Mouse (Mus musculus) midbrain, embryonic 10.5 days (tissue): Measurements from ENCODE around the gene Usp49. TPM values are rescaled to one million over a fixed set of nuclear protein-coding genes. Genes with fewer than 3 reads are reported as not detected.
A peak's percentile ranks its signal among the peaks of the same experiment; 100 is the strongest.

Source experiments
- DNase-seq: peaks from one replicate; pipeline ENCODE4 v3.0.0-alpha.2; 2017; ENCODE audit warnings: low spot score
- H3K27ac ChIP-seq: fragments of 300-500 bp; sonication (generic); replicated peaks from 2 replicates; pipeline ENCODE4 v1.5.1; 2016; ENCODE audit warnings: mild to moderate bottlenecking
- H3K27me3 ChIP-seq: fragments of 300-500 bp; sonication (generic); 2 replicates; pipeline ENCODE4 v1.6.1; 2016; ENCODE audit warnings: low read depth, mild to moderate bottlenecking; ENCODE audit not compliant: poor library complexity, severe bottlenecking
- H3K36me3 ChIP-seq: fragments of 300-500 bp; sonication (generic); 2 replicates; pipeline ENCODE4 v1.6.1; 2016; ENCODE audit warnings: mild to moderate bottlenecking, moderate library complexity
- H3K4me1 ChIP-seq: fragments of 300-500 bp; sonication (generic); 2 replicates; pipeline ENCODE4 v1.6.1; 2016
- H3K4me3 ChIP-seq: fragments of 300-500 bp; sonication (generic); 2 replicates; pipeline ENCODE4 v1.5.1; 2016; ENCODE audit warnings: mild to moderate bottlenecking, moderate library complexity
- H3K9me3 ChIP-seq: fragments of 300-500 bp; sonication (generic); replicated peaks from 2 replicates; pipeline ENCODE4 v1.6.1; 2016; ENCODE audit warnings: mild to moderate bottlenecking
- WGBS: fragments of 180-500 bp; shearing (Covaris S2); methylation state at CpG from one replicate; pipeline ENCODE4 v1.1.7; 2016; 5-methylcytosine and 5-hydroxymethylcytosine counted together
- polyA plus RNA-seq: library from polyadenylated mRNA; unstranded; fragments of >200 nt; fragmentation: Nextera tagmentation; extraction: Ambion mirVana; gene quantifications from 2 replicates; pipeline ENCODE4 v1.2.1, GENCODE M21; 2016

Usp49 gene
- polyA plus RNA-seq, 1 experiment from 2014 or later = 4.9 TPM

- H3K27me3 ChIP-seq = peaks cover 12% of the 10 kb centered on the region
- H3K4me3 ChIP-seq = no peak overlapping the region
- H3K27ac ChIP-seq = no peak overlapping the region
- no peaks in the 10 kb centered on the region for H3K9me3 ChIP-seq
- no peaks in the 10 kb centered on the region for H3K4me1 ChIP-seq
- WGBS = 85% methylated on average over 4 of the region's 4 CpGs
- peaks cover 6% of the 10 kb centered on the region; the same call in 1 of the 2 replicates for H3K36me3 ChIP-seq
- no peak for DNase-seq
Measured at GRCm38 (mm10) chr17:47708972-47709371, 78.5 kb downstream of the Usp49 start.

GRCm38 (mm10) chr17:47710036-47710435 lies 79.5 kb downstream of the Usp49 start:
- Histone ChIP-seq H3K27me3 (peaks cover 2% of the 10 kb centered on the region; the same call in 1 of the 2 replicates), H3K4me1 (no peaks in the 10 kb centered on the region)

GRCm38 (mm10) chr17:47711883-47712282 lies 81.4 kb downstream of the Usp49 start:
- Histone ChIP-seq H3K36me3 (no peaks in the 10 kb centered on the region), H3K4me3 (no peak overlapping the region), H3K4me1 (no peaks in the 10 kb centered on the region), H3K9me3 (no peaks in the 10 kb centered on the region), H3K27me3 (no peaks in the 10 kb centered on the region), H3K27ac (no peak overlapping the region)
- WGBS = 73% methylated on average over 6 of the region's 6 CpGs
- DNase-seq = no peak

More at GRCm38 (mm10) chr17:47710036-47710435, 79.5 kb downstream of the Usp49 start:
- H3K27ac ChIP-seq = no peak overlapping the region
- no peak for DNase-seq
- WGBS = 80% methylated on average over 3 of the region's 3 CpGs
- H3K9me3 ChIP-seq = no peaks in the 10 kb centered on the region
- H3K4me3 ChIP-seq = no peak overlapping the region
- no peaks in the 10 kb centered on the region for H3K36me3 ChIP-seq

- 46% methylated on average over 11 of the region's 22 CpGs for WGBS
- H3K9me3 ChIP-seq = no peaks in the 10 kb centered on the region
- no peaks in the 10 kb centered on the region for H3K4me1 ChIP-seq
- no peaks in the 10 kb centered on the region for H3K36me3 ChIP-seq
- no peak overlapping the region for H3K4me3 ChIP-seq
- no peaks in the 10 kb centered on the region for H3K27me3 ChIP-seq
- H3K27ac ChIP-seq = no peak overlapping the region
- no peak for DNase-seq
Measured at GRCm38 (mm10) chr17:47712889-47713571, 82.5 kb downstream of the Usp49 start.

- 74% methylated on average over 3 of the region's 3 CpGs for whole genome bisulfite sequencing
- H3K9me3 ChIP-seq = no peaks in the 10 kb centered on the region
- no peaks in the 10 kb centered on the region for H3K36me3 ChIP-seq
- no peaks in the 10 kb centered on the region; the same call in 1 of the 2 replicates for H3K27me3 ChIP-seq
- H3K4me3 ChIP-seq = no peak overlapping the region
- no peaks in the 10 kb centered on the region for H3K4me1 ChIP-seq
- DNase-seq = no peak
- no peak overlapping the region for H3K27ac ChIP-seq
Measured at GRCm38 (mm10) chr17:47715037-47715436, 84.5 kb downstream of the Usp49 start.

- H3K9me3 ChIP-seq = no peaks in the 10 kb centered on the region
- no peaks in the 10 kb centered on the region; the same call in 1 of the 2 replicates for H3K27me3 ChIP-seq
- no peak overlapping the region for H3K27ac ChIP-seq
- 89% methylated on average over 4 of the region's 4 CpGs for WGBS
- no peak overlapping the region for H3K4me3 ChIP-seq
- H3K36me3 ChIP-seq = no peaks in the 10 kb centered on the region
- DNase-seq = no peak
- H3K4me1 ChIP-seq = no peaks in the 10 kb centered on the region
Measured at GRCm38 (mm10) chr17:47721183-47721582, 90.7 kb downstream of the Usp49 start.

GRCm38 (mm10) chr17:47726566-47726965 lies 96.1 kb downstream of the Usp49 start, which contains the start of gene Pgc:
Gene Pgc (plus strand): TSS chr17:47726842.
- DNase-seq = no peak
- Histone ChIP-seq H3K4me3 (no peak within 1 kb of the TSS), H3K4me1 (peaks cover 19% of the 10 kb centered on the region), H3K36me3 (no peaks in the 10 kb centered on the region), H3K27ac (no peak within 1 kb of the TSS), H3K27me3 (0 out of 2 replicates have a peak, but pooled peaks cover 5% of the 10 kb centered on the region), H3K9me3 (no peaks in the 10 kb centered on the region)
- WGBS = 87% methylated on average over 11 of the region's 11 CpGs

GRCm38 (mm10) chr17:47730633-47731575 lies 100.4 kb downstream of the Usp49 start:
- no peak overlapping the region; the same call in 1 of the 2 replicates for H3K27ac ChIP-seq
- H3K27me3 ChIP-seq = peaks cover 9% of the 10 kb centered on the region; the same call in 1 of the 2 replicates
- 45% methylated on average over 24 of the region's 24 CpGs for WGBS
- peaks cover 28% of the 10 kb centered on the region for H3K4me1 ChIP-seq
- peak; percentile 24 for DNase-seq
- H3K4me3 ChIP-seq = no peak overlapping the region
- H3K36me3 ChIP-seq = no peaks in the 10 kb centered on the region
- no peaks in the 10 kb centered on the region for H3K9me3 ChIP-seq

GRCm38 (mm10) chr17:47735553-47736100 lies 105.1 kb downstream of the Usp49 start:
- Histone ChIP-seq H3K9me3 (no peaks in the 10 kb centered on the region), H3K27me3 (peaks cover 42% of the 10 kb centered on the region), H3K36me3 (no peaks in the 10 kb centered on the region), H3K27ac (no peak overlapping the region), H3K4me3 (no peak overlapping the region), H3K4me1 (peaks cover 50% of the 10 kb centered on the region)
- DNase-seq = no peak
- WGBS = 75% methylated on average over 14 of the region's 14 CpGs

Other genes starting within 250 kb of the Usp49 start
- 1.2 and 2.2 TPM in 2 replicates for gene Guca1b, start 245.3 kb upstream of the Usp49 start, polyA plus RNA-seq
- 5.2 and 5.8 TPM in 2 replicates for gene Guca1a, start 230.1 kb upstream of the Usp49 start, polyA plus RNA-seq
- gene AI661453, start 194.1 kb upstream of the Usp49 start, polyA plus RNA-seq = 0.15 and 0.20 TPM in 2 replicates
- 0.21 and 0.33 TPM in 2 replicates for gene 1700001C19Rik, start 193.3 kb upstream of the Usp49 start, polyA plus RNA-seq
- 31.4 and 33.8 TPM in 2 replicates for gene Taf8, start 128.4 kb upstream of the Usp49 start, polyA plus RNA-seq
- gene Ccnd3, start 125.6 kb upstream of the Usp49 start, polyA plus RNA-seq = 270 and 341 TPM in 2 replicates
- gene Bysl, start 19.2 kb upstream of the Usp49 start, polyA plus RNA-seq = 41.2 and 41.9 TPM in 2 replicates
- gene Med20, start 19.1 kb upstream of the Usp49 start, polyA plus RNA-seq = 43.2 and 45.9 TPM in 2 replicates
- gene Gm20517, start 19.1 kb upstream of the Usp49 start, polyA plus RNA-seq = 1.4 and 2.2 TPM in 2 replicates
- 363 and 364 TPM in 2 replicates for gene Tomm6, start 57.7 kb downstream of the Usp49 start, polyA plus RNA-seq
- 10.3 and 13.6 TPM in 2 replicates for gene Frs3, start 58.3 kb downstream of the Usp49 start, polyA plus RNA-seq
- gene Gm21981, start 63.8 kb downstream of the Usp49 start, polyA plus RNA-seq = 0.44 and 0.48 TPM in 2 replicates
- gene Prickle4, start 64.0 kb downstream of the Usp49 start, polyA plus RNA-seq = 0.35 and 0.44 TPM in 2 replicates
- 0.19 TPM in 1 of 2 replicates, not detected in the other for gene Pgc, start 96.2 kb downstream of the Usp49 start, polyA plus RNA-seq
- 1.9 and 2.3 TPM in 2 replicates for gene Tfeb, start 106.3 kb downstream of the Usp49 start, polyA plus RNA-seq
- 10.6 and 12.9 TPM in 2 replicates for gene Mdfi, start 204.0 kb downstream of the Usp49 start, polyA plus RNA-seq